Mouse (Mus musculus): ENCODE measurements around the gene Pitpnm3. TPM values are rescaled to one million over a fixed set of nuclear protein-coding genes. Genes with fewer than 3 reads are reported as not detected.
"Not testable (repeated sequence)": the region's sequence is repeated elsewhere in the genome, so short reads cannot be mapped to it uniquely, and the experiment has no call there.

The Pitpnm3 gene
- total RNA-seq (2014; fragmentation: Nextera tagmentation), result not detected in 2 replicates
- not detected in 2 replicates for total RNA-seq (2017)

DNA sequence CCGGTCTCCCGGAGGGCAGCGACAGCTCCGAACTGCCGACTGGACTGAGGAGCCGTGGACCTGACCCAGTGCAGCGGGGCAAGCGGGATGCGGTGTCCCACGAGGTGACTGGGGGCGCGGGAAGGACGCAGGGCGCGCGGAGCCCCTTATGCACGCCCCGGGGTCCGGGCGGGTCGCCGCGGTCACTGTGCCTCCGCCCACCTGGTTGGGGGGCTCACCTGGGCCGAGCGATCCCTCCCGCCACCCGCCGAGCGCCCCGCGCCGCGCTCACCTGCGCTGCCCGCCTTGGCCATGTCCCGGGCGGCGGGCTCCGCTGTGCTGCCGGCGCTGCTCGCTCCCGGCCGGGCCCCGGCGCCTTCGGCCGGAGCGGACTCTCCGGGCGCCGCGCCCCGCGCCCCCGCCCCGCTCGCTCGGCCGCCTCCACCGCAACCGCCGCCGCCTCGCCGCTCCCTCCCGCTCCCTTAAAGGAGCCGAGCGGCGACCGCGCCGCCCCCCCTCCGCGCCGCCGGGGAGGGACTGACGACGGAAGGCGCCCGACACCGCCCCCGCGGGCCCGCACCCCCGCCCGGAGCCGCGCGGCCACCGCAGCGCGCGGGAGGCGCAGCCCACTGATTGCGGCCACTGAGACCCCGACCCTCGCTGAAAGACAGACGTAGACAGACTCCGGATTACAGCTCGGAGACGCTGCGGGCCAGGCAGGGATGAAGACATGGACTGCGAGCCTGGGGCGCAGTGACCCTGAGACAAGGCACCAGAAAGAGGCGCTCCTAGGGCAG lies at the start of gene Pitpnm3:
Pitpnm3 (minus strand) TSS at position 396 of the 776 bp plus-strand sequence.
- ATAC-seq (replicated peaks; ENCODE audit: poor library complexity, severe bottlenecking), result peak; percentile 17; the same call in 1 of the 2 replicates

DNA sequence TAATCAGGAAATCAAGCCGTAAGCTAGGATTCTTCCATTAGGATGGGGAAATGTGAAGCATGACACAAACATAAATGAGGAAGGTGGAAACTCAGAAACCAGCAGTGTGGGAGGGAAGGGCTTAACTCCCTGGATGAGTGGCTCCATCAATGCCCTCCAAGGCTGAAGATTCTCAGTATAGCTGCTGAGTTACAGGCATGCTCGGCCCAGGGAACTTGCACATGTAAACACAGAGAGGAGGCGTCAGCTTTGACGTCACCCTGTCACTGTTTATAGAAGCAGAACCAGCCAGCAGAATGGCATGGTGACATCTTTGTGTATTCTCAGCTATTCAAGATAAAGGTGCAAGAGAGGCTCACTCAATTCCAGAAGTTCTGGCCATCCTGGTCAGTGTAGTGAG lies 48.7 kb upstream of the Pitpnm3 start:
- no peak for ATAC-seq (replicated peaks; ENCODE audit: poor library complexity, severe bottlenecking)

DNA sequence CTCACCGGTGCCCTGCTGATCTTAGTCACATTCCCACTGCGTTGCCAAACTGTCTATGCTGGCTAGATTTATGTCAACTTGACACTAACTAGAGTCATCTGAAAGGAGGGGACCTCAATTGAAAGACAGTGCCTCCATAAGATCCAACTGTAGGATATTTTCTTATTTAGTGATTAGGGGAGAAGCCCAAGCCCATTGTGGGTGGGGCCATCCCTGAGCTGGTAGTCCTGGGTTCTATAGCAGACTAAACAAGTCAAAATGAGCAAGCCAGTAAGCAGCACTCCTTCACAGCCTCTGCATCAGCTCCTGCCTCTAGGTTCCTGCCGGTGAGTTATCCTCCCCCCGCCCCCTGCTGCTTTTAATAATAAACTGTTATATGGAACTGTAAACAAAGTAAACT lies 45.6 kb upstream of the Pitpnm3 start:
- no peak for ATAC-seq (replicated peaks; ENCODE audit: poor library complexity, severe bottlenecking)

DNA sequence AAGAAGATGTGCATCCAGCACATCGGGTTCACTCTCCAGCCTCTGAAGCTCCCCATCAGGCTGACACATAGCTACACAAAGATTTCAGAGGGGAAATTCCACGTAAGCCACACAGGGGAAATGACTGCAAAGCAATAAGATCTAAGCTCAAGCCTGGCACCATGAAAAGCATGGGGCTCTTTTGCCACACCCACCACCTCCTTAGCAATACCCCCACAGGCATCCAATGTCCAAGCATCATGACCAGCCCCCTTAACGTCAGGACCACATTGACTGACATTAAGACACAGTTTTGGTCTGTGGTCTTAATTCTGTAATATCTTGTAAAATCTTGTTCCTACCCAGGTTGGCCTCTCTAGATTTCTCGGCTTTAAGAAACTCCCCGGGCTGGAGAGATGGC lies 45.0 kb upstream of the Pitpnm3 start:
- no peak for ATAC-seq (replicated peaks; ENCODE audit: poor library complexity, severe bottlenecking)

DNA sequence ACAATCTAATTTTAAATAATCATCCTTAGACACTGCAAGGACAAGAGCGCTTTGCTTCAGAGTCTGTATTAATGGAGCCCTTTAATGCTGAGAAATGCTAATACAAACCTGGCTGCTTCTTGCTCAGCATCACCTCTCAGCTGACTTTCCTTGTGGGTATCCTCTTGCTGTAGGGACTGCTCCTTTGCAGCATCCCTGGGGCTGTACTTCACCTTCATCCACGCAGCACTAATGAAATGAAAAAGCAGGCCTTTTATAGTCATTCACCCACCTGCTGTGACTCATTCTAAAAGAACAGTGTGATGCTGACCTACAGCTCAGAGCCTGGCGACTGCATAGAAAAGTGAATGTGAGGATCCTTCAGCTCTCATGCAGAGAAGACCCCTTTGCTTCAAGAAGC lies 41.0 kb upstream of the Pitpnm3 start:
- ATAC-seq (replicated peaks; ENCODE audit: poor library complexity, severe bottlenecking), result no peak

DNA sequence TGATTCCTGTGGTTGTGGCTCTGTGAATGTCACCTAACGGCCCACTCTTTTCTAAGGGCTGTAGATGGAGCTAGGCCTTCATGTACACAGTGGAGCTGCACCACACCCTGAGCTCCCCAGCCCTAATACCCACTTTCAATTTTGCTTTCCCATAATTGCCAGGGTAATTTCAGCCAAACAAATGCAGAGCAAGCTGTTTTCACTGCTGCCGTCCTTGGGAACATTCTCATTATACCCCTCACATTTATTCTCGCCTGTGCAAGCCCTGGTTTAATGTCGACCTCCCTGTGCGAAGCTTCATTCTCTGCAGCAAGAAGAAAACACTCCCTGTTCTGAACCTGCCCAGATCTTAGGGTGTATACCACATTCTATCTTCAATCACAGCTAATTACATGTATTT lies 40.4 kb upstream of the Pitpnm3 start:
- ATAC-seq (replicated peaks; ENCODE audit: poor library complexity, severe bottlenecking), result no peak

DNA sequence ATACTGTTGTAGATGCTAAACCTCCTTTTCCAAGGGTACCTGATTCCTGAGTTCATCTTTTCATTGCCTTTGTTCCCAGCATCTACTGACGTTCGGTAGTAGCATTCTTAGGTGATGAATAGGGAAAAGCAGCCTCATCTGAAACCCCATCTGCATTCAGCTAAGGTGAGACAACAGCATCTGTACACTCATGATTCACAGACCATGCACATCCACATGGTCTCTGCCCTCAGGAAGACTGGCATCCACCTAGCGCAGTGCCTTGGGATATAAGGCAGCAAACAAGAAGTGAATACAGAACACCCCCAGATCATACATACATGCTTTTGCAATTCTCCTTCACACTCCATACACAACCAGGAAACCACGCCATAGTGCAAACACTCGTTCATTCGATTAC lies 39.1 kb upstream of the Pitpnm3 start:
- no peak for ATAC-seq (replicated peaks; ENCODE audit: poor library complexity, severe bottlenecking)

DNA sequence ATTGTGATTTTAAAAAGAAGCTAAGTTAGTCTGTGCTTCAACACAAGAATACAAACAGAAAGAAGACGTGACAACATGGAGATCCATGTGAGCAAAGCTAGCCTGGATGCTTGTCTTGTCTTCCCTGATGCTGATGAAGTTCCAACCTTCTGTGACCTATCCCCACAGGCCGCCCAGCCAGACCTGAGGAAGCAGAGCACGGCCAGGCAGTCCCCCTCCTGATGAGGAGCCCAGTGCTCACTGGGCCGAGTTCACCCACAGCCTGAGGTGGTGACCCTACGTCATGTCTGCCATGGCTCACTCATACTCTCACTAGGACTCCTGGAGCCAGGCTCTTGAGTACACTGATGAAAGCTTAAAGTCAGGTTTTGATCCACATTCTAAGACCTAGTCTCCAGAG lies 37.9 kb upstream of the Pitpnm3 start:
- no peak for ATAC-seq (replicated peaks; ENCODE audit: poor library complexity, severe bottlenecking)

DNA sequence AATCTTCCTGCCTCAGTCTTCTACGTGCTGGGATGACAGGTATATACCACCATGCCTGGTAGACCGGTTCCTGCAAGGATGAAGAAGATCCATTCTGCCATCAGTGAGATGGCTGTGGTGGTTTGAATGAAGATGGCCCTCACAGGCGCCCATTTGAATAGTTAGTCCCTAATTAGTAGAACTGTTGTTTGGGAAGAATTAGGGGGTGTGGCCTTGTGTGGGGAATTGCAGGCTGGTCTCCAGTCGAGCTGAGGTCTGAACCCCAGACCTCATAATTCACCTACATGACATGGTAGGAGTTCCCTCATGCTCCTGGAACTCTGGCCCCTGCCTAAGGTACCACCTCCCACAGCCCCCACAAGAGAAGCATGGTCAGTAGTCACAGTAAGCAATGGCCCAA lies 36.3 kb upstream of the Pitpnm3 start:
- ATAC-seq (replicated peaks; ENCODE audit: poor library complexity, severe bottlenecking), result not testable (repeated sequence)

DNA sequence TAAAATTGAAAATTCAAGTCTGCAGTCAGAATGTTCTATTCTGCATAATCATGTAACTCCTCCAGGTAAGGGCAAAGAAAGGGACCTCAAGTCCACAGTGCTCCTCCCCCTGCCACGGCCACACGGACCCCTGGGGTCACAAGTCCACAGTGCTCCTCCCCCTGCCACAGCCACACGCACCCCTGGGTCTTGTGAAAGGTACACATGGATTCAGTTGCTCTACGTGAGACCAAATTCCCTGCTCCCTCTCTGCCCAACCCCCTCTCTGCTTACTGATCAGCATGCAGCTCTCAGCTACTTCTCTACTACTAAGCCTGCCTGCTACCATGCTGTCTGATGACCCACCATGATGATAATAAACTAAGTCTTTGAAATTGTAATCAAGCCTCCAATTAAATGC lies 34.3 kb upstream of the Pitpnm3 start:
- no peak for ATAC-seq (replicated peaks; ENCODE audit: poor library complexity, severe bottlenecking)

DNA sequence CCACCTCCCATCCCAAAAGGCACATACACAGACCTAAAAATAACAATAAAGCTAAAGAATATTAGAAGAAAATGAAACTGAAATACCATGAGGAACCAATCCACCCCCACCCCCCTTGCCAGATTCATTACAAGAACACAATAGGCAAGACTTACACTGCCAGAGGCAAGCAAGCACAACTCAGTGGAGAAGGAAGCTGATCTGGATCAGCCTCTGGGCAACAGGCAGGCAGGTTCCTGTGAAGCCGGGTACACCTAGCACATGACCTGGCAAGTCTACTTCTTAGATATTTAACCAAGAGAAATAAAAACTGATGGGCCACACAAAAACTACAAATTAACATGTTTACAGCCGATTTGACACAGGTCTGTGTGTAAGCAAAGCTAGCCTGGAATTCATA lies 27.6 kb upstream of the Pitpnm3 start:
- no peak for ATAC-seq (replicated peaks; ENCODE audit: poor library complexity, severe bottlenecking)

DNA sequence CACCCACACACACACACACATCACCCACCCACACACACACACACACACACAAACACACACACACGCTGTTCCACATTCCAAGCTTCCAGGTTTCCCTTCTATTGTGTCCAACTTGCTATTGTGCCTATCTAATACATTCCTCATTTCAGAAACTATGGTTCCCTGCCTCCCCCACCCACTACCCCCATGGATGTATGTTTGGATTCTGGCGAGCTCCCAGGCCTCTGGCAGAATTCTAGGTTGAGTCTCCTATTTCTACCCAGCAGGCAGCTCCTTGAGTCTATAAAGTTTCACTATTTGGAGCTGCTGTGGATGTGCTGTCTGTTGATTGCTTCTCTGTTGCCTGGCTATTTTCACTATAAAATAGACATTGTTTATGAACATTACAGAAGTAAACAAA lies 21.0 kb upstream of the Pitpnm3 start:
- ATAC-seq (replicated peaks; ENCODE audit: poor library complexity, severe bottlenecking), result no peak

DNA sequence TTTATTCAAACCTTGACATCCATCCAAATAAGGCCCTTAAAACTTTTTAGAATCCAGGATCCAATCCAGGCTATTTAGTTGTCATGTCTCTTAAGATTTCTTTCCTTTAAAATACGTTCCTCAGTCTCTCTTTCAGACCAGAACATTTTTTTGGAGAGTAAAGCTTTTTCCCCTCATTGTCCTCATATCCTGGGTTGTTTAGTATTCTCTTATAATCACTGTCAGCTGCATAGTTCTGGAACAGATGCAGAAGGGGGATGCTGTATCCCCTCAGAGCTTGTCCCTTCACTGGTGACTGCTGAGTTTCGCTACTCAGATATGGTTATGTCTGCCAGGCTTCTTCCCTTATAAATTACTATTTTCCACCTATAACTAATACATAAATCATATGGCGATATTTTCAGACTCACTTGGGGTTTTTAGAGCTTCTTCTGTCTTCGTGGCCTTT lies 20.4 kb upstream of the Pitpnm3 start:
- no peak for ATAC-seq (replicated peaks; ENCODE audit: poor library complexity, severe bottlenecking)

DNA sequence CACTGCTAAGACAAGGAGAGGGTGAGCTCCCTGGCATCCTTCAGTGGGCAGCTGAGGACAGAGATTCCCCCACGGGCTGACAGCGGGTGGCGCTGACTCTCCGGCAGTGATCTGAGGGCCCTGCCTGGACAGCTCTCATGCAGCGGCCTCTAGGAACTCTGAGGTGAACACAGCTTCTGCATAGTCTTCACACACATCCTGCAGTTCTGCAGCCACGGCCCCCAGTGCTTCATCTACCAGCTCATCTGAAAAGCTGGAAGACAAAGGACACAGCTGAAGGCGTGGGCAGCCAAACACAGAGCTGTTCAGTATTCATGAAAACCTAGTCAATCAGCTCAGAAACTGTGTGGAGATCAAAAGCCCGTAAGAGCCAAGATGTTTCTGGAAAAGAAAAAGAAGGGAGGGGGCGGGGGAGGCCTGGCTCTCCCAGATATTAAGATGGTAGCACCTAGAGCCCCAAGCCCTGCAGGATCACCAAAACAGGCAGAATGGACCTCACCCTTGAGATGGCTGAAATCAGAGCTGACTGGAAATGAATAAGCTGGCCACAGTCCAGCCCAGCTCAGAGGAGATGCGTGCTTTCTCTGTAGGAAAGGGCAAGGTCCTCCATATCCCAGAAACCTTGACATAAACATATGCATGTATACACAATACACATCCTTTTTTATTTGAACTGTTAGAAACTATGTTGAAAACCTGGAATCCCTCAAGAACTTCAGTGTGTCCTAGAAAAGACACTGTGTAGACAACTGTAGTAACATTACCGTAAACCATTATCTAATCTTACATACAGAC lies 19.8 kb upstream of the Pitpnm3 start:
- ATAC-seq (replicated peaks; ENCODE audit: poor library complexity, severe bottlenecking), result no peak

DNA sequence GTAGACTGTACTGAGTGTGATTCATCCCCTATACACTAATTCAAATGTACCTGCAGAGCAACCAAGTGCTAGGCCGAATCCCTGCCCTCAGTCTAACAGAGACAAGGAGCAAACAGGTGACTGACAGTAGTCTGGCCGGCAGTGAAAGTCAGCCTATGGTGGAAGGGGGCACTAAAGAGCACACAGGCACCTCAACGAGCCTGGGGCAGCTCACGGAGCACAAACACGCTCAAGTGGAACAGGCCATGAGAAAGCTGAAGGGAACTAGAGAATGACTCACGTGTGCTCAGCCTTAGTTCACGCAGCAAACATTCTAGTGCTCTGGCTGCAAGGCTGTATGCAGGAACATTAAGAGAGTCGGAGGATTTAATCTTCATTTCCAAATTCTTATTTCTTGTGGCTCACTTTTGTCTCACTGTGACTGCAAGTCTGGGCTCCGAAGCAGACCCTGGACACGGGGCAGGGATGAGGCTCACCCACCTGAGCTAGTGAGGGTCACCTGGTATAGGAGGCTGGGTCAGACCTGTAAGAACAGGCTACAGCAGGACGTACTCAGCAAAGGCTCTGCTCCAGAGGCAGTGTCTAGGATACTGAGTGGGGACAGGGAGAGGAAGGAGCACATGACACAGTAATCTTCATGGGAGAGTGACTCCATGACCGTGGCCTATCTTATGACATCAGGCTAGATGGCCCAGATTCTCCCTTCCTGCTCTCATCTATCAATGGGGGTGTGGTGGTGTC lies 17.7 kb upstream of the Pitpnm3 start:
- ATAC-seq (replicated peaks; ENCODE audit: poor library complexity, severe bottlenecking), result no peak

DNA sequence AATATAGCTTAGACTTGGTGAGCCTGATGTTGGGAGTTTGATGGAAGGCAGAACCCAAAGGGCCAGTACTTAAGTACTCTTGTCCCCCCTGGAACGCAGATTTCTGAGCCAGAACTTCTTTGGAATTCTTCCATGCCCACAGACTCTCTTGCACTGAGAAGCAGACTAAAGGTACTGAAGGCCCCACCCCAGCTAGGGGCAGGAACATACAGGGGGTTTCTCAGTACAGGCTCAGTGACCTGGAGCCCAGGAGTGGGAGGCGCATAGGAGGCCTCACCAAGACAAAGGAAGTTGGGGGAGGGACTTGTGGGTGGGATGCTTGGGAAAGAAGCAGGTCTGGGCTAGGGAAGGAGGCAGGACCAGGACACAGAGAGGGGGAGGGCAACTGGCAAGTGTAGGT lies 15.5 kb upstream of the Pitpnm3 start:
- ATAC-seq (replicated peaks; ENCODE audit: poor library complexity, severe bottlenecking), result no peak

DNA sequence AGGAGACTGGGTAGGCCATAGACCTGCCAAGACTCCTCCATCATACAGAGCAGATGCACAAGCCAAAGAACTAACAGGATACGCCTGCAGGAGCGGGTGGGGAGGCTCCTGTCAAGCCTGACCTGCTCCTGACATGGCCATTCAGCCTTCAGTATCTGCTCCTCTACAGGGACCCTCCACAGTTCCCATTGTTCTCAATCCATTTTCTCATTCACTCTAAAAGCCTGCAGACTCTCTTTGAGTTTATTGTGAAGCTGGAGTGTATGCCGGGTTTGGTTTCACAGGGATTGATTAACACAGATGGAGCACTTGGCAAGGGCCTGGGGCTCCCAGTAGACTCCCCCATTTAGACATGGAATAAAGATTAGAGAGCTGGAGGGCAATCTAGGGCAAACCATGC lies 12.3 kb upstream of the Pitpnm3 start:
- ATAC-seq (replicated peaks; ENCODE audit: poor library complexity, severe bottlenecking), result no peak

DNA sequence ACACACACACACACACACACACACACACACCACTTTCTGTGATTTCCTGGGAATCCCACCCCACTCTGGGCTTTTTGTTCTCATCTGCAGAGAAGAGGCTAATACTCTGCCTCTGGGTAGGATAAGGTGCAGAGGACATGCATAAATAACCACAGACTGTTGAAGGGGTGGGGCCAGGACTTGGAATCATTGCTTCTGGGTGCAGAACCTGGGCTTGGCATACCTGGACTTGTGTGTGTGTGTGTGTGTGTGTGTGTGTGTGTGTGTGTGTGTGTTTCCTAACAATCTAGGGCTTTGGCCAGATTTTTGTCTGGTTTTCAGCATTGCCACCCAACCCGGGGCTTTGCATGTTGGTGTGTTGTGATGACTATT lies 10.3 kb upstream of the Pitpnm3 start:
- no peak for ATAC-seq (replicated peaks; ENCODE audit: poor library complexity, severe bottlenecking)

DNA sequence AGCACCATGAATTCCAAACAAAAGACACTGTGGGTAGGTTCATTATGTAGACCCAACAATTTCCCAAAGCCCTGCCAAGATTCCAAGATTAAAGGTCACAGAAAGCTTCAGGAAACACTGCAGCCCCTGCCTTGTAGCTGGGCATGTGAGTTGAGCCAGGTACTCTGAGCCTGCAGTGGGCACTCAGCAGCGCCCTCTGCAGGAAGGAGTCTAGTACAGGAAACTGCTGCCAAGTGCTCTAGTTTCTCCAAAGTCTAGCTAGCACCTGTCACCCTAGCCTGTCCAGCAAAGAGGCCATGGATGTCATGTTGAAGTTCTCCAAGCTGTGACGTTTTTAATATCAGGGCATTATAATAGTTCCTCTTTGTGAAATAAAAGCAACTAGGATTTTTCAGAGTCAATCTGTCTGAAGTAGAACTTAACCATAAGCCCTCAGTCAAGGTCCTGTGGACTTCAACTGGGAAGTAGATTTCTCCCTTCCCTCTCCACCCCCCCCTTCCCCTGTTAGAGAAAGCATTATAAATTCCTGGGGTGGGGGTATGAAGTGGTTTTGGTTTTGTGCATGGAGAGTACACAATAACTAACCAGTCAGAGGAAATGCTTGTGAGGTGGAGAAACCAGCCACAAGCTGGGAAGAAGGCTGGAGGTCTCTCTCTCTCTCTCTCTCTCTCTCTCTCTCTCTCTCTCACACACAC lies 9.8 kb upstream of the Pitpnm3 start:
- ATAC-seq (replicated peaks; ENCODE audit: poor library complexity, severe bottlenecking), result peak; percentile 46; the same call in 1 of the 2 replicates

DNA sequence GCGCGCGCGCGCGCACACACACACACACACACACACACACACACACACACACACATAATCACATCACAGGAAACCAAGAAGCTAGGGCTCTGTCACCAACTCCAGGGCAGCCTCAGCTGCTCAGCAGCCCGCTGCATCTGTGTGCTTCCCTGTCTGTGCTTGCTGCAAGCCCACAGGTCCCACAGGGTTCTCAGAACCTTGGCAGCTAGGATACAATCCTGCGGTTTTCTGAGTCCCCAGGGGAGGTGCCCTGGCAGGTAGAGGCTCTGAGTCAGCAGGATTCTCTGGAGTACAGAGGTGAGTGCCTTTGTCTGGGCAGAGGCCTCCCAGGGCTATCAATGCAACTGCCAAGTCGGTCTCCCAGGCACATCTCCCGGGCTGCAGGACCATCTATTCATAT lies 7.3 kb upstream of the Pitpnm3 start:
- no peak for ATAC-seq (replicated peaks; ENCODE audit: poor library complexity, severe bottlenecking)
